Mouse (Mus musculus) heart, embryonic 12.5 days (tissue): ENCODE measurements around the gene Ppm1h. TPM values are rescaled to one million over a fixed set of nuclear protein-coding genes. Genes with fewer than 3 reads are reported as not detected.

Experiments
- ATAC-seq: fragments of 200-750 bp; cut with Nextera tagmentation; 2 replicates; pipeline ENCODE4 v1.8.0; 2017; ENCODE audit warnings: moderate TSS enrichment, moderate library complexity; ENCODE audit not compliant: insufficient number of reproducible peaks, low FRiP score
- H3K27ac ChIP-seq: fragments of 300-500 bp; sonication (generic); 2 replicates; pipeline ENCODE4 v1.5.1; 2016; ENCODE audit warnings: mild to moderate bottlenecking, moderate library complexity; ENCODE audit not compliant: poor library complexity, severe bottlenecking
- H3K27me3 ChIP-seq: fragments of 300-500 bp; sonication (generic); replicated peaks from 2 replicates; pipeline ENCODE4 v1.6.1; 2016; ENCODE audit warnings: mild to moderate bottlenecking, moderate library complexity
- H3K36me3 ChIP-seq: fragments of 300-500 bp; sonication (generic); 2 replicates; pipeline ENCODE4 v1.6.1; 2016; ENCODE audit warnings: mild to moderate bottlenecking, moderate library complexity
- H3K4me1 ChIP-seq: fragments of 300-500 bp; sonication (generic); replicated peaks from 2 replicates; pipeline ENCODE4 v1.6.1; 2016; ENCODE audit warnings: mild to moderate bottlenecking
- H3K4me2 ChIP-seq: fragments of 300-500 bp; sonication (generic); 2 replicates; pipeline ENCODE4 v1.6.1; 2016; ENCODE audit warnings: mild to moderate bottlenecking, moderate library complexity
- H3K4me3 ChIP-seq: fragments of 300-500 bp; sonication (generic); 2 replicates; pipeline ENCODE4 v1.5.1; 2016; ENCODE audit warnings: mild to moderate bottlenecking
- H3K9ac ChIP-seq: fragments of 300-500 bp; sonication (generic); 2 replicates; pipeline ENCODE4 v1.6.1; 2016; ENCODE audit warnings: mild to moderate bottlenecking, moderate library complexity
- H3K9me3 ChIP-seq: fragments of 300-500 bp; sonication (generic); replicated peaks from 2 replicates; pipeline ENCODE4 v1.6.1; 2016; ENCODE audit warnings: mild to moderate bottlenecking, moderate library complexity
- WGBS: fragments of 180-500 bp; shearing (Covaris S2); methylation state at CpG from one replicate; pipeline ENCODE4 v1.1.7; 2016; 5-methylcytosine and 5-hydroxymethylcytosine counted together
- polyA plus RNA-seq: library from polyadenylated mRNA; unstranded; fragments of >200 nt; fragmentation: Nextera tagmentation; extraction: Ambion mirVana; gene quantifications from 2 replicates; pipeline ENCODE4 v1.2.1, GENCODE M21; 2016

Ppm1h gene
- polyA plus RNA-seq, 1 experiment from 2014 or later, result 4.2 TPM

DNA sequence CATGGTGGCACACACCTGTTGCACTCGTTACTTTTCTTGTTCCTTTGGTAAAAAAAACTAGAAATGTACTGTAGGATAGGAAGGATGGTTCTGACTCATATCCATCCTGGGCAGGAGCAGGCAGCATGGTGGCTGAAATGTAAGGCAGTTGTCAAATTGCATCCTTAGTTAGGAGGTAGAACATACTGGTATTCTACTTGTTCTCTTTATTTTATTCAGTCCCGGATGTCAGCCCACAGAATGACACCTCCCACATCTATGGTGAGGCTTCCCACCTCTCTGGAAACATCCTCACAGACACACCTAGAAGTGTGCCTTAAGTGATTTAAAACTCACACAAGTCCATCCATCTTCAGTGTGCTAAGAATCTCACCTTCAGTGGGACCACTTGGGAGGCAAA is 49.6 kb downstream of the Ppm1h start:
- Histone ChIP-seq H3K4me3 (no peak overlapping the region), H3K27ac (no peak overlapping the region), H3K4me2 (no peak overlapping the region), H3K9ac (no peak overlapping the region), H3K27me3 (no peaks in the 10 kb centered on the region), H3K9me3 (no peaks in the 10 kb centered on the region), H3K36me3 (no peaks in the 10 kb centered on the region), H3K4me1 (peaks cover 6% of the 10 kb centered on the region)
- ATAC-seq, result no peak
- WGBS, result 86% methylated on average over 2 of the region's 2 CpGs

- Histone ChIP-seq H3K4me3 (no peak overlapping the region), H3K27ac (no peak overlapping the region), H3K36me3 (no peaks in the 10 kb centered on the region), H3K4me2 (no peak overlapping the region), H3K4me1 (peaks cover 2% of the 10 kb centered on the region), H3K9me3 (no peaks in the 10 kb centered on the region), H3K27me3 (no peaks in the 10 kb centered on the region), H3K9ac (no peak overlapping the region)
- ATAC-seq, result no peak
- 98% methylated on average over 3 of the region's 3 CpGs for WGBS
Measured at GRCm38 (mm10) chr10:122732146-122732545, 53.6 kb downstream of the Ppm1h start.

- H3K27me3 ChIP-seq, result no peaks in the 10 kb centered on the region
- 81% methylated on average over 4 of the region's 4 CpGs for WGBS
- no peaks in the 10 kb centered on the region for H3K36me3 ChIP-seq
- no peak overlapping the region for H3K4me2 ChIP-seq
- no peaks in the 10 kb centered on the region for H3K9me3 ChIP-seq
- no peak for ATAC-seq
- no peak overlapping the region for H3K27ac ChIP-seq
- no peak overlapping the region for H3K4me3 ChIP-seq
- no peak overlapping the region for H3K9ac ChIP-seq
- peaks cover 7% of the 10 kb centered on the region; the same call in 1 of the 2 replicates for H3K4me1 ChIP-seq
Measured at GRCm38 (mm10) chr10:122734521-122734920, 56.0 kb downstream of the Ppm1h start.

- Histone ChIP-seq H3K4me3 (no peak overlapping the region), H3K4me1 (peaks cover 7% of the 10 kb centered on the region; the same call in 1 of the 2 replicates), H3K27ac (no peak overlapping the region), H3K4me2 (no peak overlapping the region), H3K36me3 (no peaks in the 10 kb centered on the region), H3K9ac (no peak overlapping the region), H3K27me3 (no peaks in the 10 kb centered on the region), H3K9me3 (no peaks in the 10 kb centered on the region)
- 86% methylated on average over 7 of the region's 7 CpGs for WGBS
- ATAC-seq, result no peak
Measured at GRCm38 (mm10) chr10:122735284-122735784, 56.8 kb downstream of the Ppm1h start.

DNA sequence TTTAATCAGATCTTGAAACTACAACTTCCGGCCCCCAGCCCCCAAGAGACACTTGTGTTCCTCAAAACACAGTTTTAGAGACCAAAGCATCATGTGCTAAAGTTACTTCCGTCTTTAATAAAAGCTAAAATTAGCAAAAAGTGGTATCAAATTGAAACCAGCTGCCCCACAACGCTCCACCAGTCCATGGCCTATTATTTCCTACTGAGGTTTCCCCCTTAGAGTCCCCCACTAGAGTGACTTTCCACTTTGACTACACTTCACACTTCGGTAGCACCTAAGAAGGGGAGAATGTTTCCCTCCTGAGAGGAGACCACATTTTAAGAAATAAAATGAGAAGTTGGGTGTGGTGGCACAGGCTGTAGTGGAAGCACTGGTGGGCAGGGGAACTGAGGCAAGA is 58.3 kb downstream of the Ppm1h start:
- Histone ChIP-seq H3K27ac (no peak overlapping the region), H3K4me2 (no peak overlapping the region), H3K4me3 (no peak overlapping the region), H3K27me3 (no peaks in the 10 kb centered on the region), H3K4me1 (peaks cover 7% of the 10 kb centered on the region; the same call in 1 of the 2 replicates), H3K9me3 (no peaks in the 10 kb centered on the region), H3K36me3 (no peaks in the 10 kb centered on the region), H3K9ac (no peak overlapping the region)
- no peak for ATAC-seq
- WGBS, result 84% methylated on average over 4 of the region's 4 CpGs

GRCm38 (mm10) chr10:122738526-122738925 is 60.0 kb downstream of the Ppm1h start:
- 55% methylated on average over 10 of the region's 10 CpGs for WGBS
- peaks cover 7% of the 10 kb centered on the region; the same call in 1 of the 2 replicates for H3K4me1 ChIP-seq
- no peaks in the 10 kb centered on the region for H3K36me3 ChIP-seq
- no peak for ATAC-seq
- no peak overlapping the region for H3K4me2 ChIP-seq
- H3K9me3 ChIP-seq, result no peaks in the 10 kb centered on the region
- H3K27ac ChIP-seq, result no peak overlapping the region
- no peaks in the 10 kb centered on the region for H3K27me3 ChIP-seq
- H3K9ac ChIP-seq, result no peak overlapping the region
- H3K4me3 ChIP-seq, result no peak overlapping the region

GRCm38 (mm10) chr10:122739037-122739436 is 60.5 kb downstream of the Ppm1h start:
- Histone ChIP-seq H3K4me3 (no peak overlapping the region), H3K27me3 (no peaks in the 10 kb centered on the region), H3K4me2 (no peak overlapping the region), H3K4me1 (peaks cover 7% of the 10 kb centered on the region; the same call in 1 of the 2 replicates), H3K27ac (no peak overlapping the region), H3K36me3 (no peaks in the 10 kb centered on the region), H3K9me3 (no peaks in the 10 kb centered on the region), H3K9ac (no peak overlapping the region)
- 56% methylated on average over 4 of the region's 4 CpGs for WGBS
- no peak for ATAC-seq

DNA sequence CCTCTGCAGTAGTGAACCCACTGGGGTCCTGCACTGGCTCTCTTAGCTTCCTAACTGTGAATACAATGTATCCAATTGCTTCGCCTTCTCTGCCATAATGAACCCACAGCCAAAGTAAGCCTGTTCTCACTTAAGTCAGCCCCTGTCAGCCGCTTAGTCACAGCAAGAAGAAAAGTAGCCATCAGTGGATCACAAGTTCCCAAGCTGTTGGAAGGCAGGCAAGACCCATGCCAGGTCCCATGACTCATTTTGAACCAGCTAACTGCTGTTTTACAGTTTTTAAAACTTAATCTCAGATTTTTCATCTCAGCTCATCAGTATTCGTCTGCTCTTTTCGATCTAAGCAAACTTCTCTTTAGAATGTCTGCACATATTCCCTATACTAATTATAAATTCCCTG is 61.6 kb downstream of the Ppm1h start:
- Histone ChIP-seq H3K27me3 (no peaks in the 10 kb centered on the region), H3K9me3 (no peaks in the 10 kb centered on the region), H3K27ac (no peak overlapping the region), H3K36me3 (no peaks in the 10 kb centered on the region), H3K9ac (no peak overlapping the region), H3K4me2 (no peak overlapping the region), H3K4me3 (no peak overlapping the region), H3K4me1 (peaks cover 7% of the 10 kb centered on the region; the same call in 1 of the 2 replicates)
- no peak for ATAC-seq
- 80% methylated on average over 4 of the region's 4 CpGs for WGBS

DNA sequence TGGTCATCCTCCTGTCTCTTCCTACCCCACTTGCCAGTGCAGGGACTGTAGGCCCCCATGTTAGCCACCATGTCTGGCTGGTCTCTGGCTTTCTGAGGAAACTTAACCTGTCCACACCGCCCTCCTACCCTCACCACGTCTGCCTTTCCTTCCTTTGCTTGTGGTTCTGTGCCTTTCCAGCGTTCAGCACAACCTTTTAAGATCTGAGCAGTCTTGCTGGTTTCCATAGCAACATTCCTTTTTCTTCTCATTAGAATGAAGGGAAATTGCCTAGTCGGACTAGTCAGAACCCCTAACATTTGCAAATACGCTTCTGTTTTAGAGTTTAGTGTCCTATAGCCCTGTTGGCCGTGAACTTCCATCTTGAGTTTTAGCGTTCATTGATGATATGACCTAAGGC is 62.6 kb downstream of the Ppm1h start:
- H3K27ac ChIP-seq, result no peak overlapping the region
- H3K9me3 ChIP-seq, result no peaks in the 10 kb centered on the region
- peaks cover 7% of the 10 kb centered on the region; the same call in 1 of the 2 replicates for H3K4me1 ChIP-seq
- H3K27me3 ChIP-seq, result no peaks in the 10 kb centered on the region
- no peak overlapping the region for H3K4me2 ChIP-seq
- WGBS, result 85% methylated on average over 7 of the region's 7 CpGs
- no peak overlapping the region for H3K4me3 ChIP-seq
- H3K36me3 ChIP-seq, result no peaks in the 10 kb centered on the region
- ATAC-seq, result no peak
- H3K9ac ChIP-seq, result no peak overlapping the region

- H3K4me1 ChIP-seq, result peaks cover 7% of the 10 kb centered on the region; the same call in 1 of the 2 replicates
- no peaks in the 10 kb centered on the region for H3K27me3 ChIP-seq
- ATAC-seq, result no peak
- no peak overlapping the region for H3K4me3 ChIP-seq
- no peak overlapping the region for H3K9ac ChIP-seq
- WGBS, result 58% methylated on average over 2 of the region's 2 CpGs
- no peaks in the 10 kb centered on the region for H3K9me3 ChIP-seq
- no peak overlapping the region for H3K4me2 ChIP-seq
- no peak overlapping the region for H3K27ac ChIP-seq
- no peaks in the 10 kb centered on the region for H3K36me3 ChIP-seq
Measured at GRCm38 (mm10) chr10:122742136-122742535, 63.6 kb downstream of the Ppm1h start.

- Histone ChIP-seq H3K9ac (no peak overlapping the region), H3K4me2 (no peak overlapping the region), H3K36me3 (no peaks in the 10 kb centered on the region), H3K9me3 (no peaks in the 10 kb centered on the region), H3K4me1 (peaks cover 4% of the 10 kb centered on the region; the same call in 1 of the 2 replicates), H3K4me3 (no peak overlapping the region), H3K27ac (no peak overlapping the region), H3K27me3 (no peaks in the 10 kb centered on the region)
- 86% methylated on average over 2 of the region's 2 CpGs for WGBS
- ATAC-seq, result no peak
Measured at GRCm38 (mm10) chr10:122743361-122743760, 64.8 kb downstream of the Ppm1h start.

DNA sequence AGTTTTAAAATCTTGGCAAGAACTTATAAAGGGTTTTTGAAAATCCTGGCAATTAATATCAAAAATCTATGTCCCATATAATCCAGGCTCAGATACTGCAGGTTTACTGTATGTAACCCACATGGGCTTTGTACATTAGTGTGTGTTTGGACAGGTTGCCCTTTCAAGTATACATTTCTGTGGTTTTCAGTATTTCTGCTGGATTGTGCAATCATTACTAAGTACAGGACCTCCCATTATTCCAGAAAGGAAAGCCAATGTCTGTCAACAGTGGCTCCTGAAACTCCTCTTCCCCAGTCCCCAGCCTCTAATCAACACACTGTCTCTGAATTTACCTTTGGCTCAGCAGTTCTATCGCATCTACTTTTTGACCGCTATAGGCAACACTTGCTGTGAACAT is 66.4 kb downstream of the Ppm1h start:
- Histone ChIP-seq H3K4me1 (no peaks in the 10 kb centered on the region), H3K27ac (no peak overlapping the region), H3K36me3 (no peaks in the 10 kb centered on the region), H3K27me3 (no peaks in the 10 kb centered on the region), H3K9ac (no peak overlapping the region), H3K4me3 (no peak overlapping the region), H3K4me2 (no peak overlapping the region), H3K9me3 (no peaks in the 10 kb centered on the region)
- no peak for ATAC-seq
- WGBS, result 94% methylated on average over 2 of the region's 2 CpGs
